Mouse (Mus musculus) heart, adult 2 months (tissue): ENCODE measurements around the gene Dph2. TPM values are rescaled to one million over a fixed set of nuclear protein-coding genes. Genes with fewer than 3 reads are reported as not detected.

Experiments used
- DNase-seq, 2 experiments: peaks; one replicate each; pipeline ENCODE4 v3.0.0; 2021
- H3K27ac ChIP-seq: fragments of 200-600 bp; 2 replicates; pipeline ENCODE4 v1.8.1; 2022
- H3K27me3 ChIP-seq: fragments of 200-500 bp; 2 replicates; pipeline ENCODE4 v1.6.1; 2012; ENCODE audit warnings: mild to moderate bottlenecking, low read length, inconsistent platforms, mixed read lengths; ENCODE audit not compliant: control insufficient read depth, insufficient read depth
- H3K36me3 ChIP-seq: fragments of 200-500 bp; 2 replicates; pipeline ENCODE4 v1.6.1; 2012; ENCODE audit warnings: low read length, inconsistent platforms; ENCODE audit not compliant: control insufficient read depth, insufficient read depth
- H3K4me1 ChIP-seq: fragments of 200-500 bp; 2 replicates; pipeline ENCODE4 v1.6.1; 2011; ENCODE audit warnings: low read length; ENCODE audit not compliant: control insufficient read depth, insufficient read depth
- H3K4me3 ChIP-seq: fragments of 200-600 bp; 2 replicates; pipeline ENCODE4 v1.8.1; 2022
- H3K79me2 ChIP-seq: fragments of 200-500 bp; replicated peaks from 2 replicates; pipeline ENCODE4 v1.6.1; 2012; ENCODE audit warnings: mild to moderate bottlenecking, inconsistent platforms, low read length, moderate library complexity, mixed read lengths; ENCODE audit not compliant: control insufficient read depth, insufficient read depth
- H3K9ac ChIP-seq: fragments of 200-500 bp; 2 replicates; pipeline ENCODE4 v1.6.1; 2012; ENCODE audit warnings: low read depth, mild to moderate bottlenecking, control low read depth, inconsistent platforms, low read length, mixed read lengths
- CTCF ChIP-seq: fragments of 200-600 bp; IDR thresholded peaks from 2 replicates; pipeline ENCODE4 v1.8.1; 2022; ENCODE audit warnings: antibody characterized with exemption, mild to moderate bottlenecking, moderate library complexity
- EP300 ChIP-seq: fragments of 200-500 bp; IDR thresholded peaks from 2 replicates; pipeline ENCODE4 v1.6.1; 2011; ENCODE audit warnings: low read depth, low read length, control low read depth; ENCODE audit not compliant: insufficient read depth
- POLR2A ChIP-seq: fragments of 200-500 bp; IDR thresholded peaks from 2 replicates; pipeline ENCODE4 v1.6.1; 2011; ENCODE audit warnings: mild to moderate bottlenecking, low read depth, low read length, control low read depth; ENCODE audit not compliant: insufficient read depth
- WGBS: fragments of 180-500 bp; shearing (Covaris S2); methylation state at CpG from one replicate; pipeline ENCODE4 v1.1.7; 2018; 5-methylcytosine and 5-hydroxymethylcytosine counted together
- intact Hi-C: fragments of 180-260 bp; cut with DNase I; formaldehyde crosslinking; loops from one replicate; pipeline ENCODE4 v1.15.1; 2025
- polyA plus RNA-seq: library from polyadenylated mRNA; depleted of rRNA; stranded (reverse); fragments of >200 nt; gene quantifications from 2 replicates; pipeline ENCODE4 v1.2.3, GENCODE M21; 2012
- total RNA-seq, 2 experiments: library from RNA; stranded (reverse); gene quantifications; 2 replicates each; pipeline ENCODE4 v1.2.3; 2021

The Dph2 gene
- total and polyA plus RNA-seq, 3 experiments: 3.0 to 7.3 (median 3.9) TPM

- intact Hi-C loops: no loop called here
- WGBS: 75% methylated on average over 9 of the region's 9 CpGs
- Histone ChIP-seq H3K27ac (no peak overlapping the region; the same call in 1 of the 2 replicates), H3K4me1 (peaks cover 6% of the 10 kb centered on the region), H3K79me2 (no peaks in the 10 kb centered on the region), H3K9ac (no peak overlapping the region), H3K27me3 (no peaks in the 10 kb centered on the region), H3K4me3 (no peak overlapping the region), H3K36me3 (no peaks in the 10 kb centered on the region)
- no peak for DNase-seq
- TF ChIP-seq POLR2A (no peak), CTCF (no peak), EP300 (no peak)
Observed at GRCm38 (mm10) chr4:117885994-117886393, 5.8 kb downstream of the Dph2 start.

- no peaks in the 10 kb centered on the region for H3K27me3 ChIP-seq
- H3K79me2 ChIP-seq: no peaks in the 10 kb centered on the region
- no peaks in the 10 kb centered on the region for H3K36me3 ChIP-seq
- H3K27ac ChIP-seq: no peak overlapping the region
- intact Hi-C loops: no loop called here
- no peak overlapping the region for H3K9ac ChIP-seq
- WGBS: 93% methylated on average over 10 of the region's 10 CpGs
- peaks cover 6% of the 10 kb centered on the region for H3K4me1 ChIP-seq
- TF ChIP-seq POLR2A (no peak), EP300 (no peak), CTCF (no peak)
- DNase-seq: no peak
- H3K4me3 ChIP-seq: no peak overlapping the region
Observed at GRCm38 (mm10) chr4:117885093-117885492, 6.7 kb downstream of the Dph2 start.

- WGBS: 92% methylated on average over 1 of the region's 1 CpGs
- Histone ChIP-seq H3K4me3 (no peak overlapping the region), H3K9ac (no peak overlapping the region)
Observed at GRCm38 (mm10) chr4:117884146-117884545, 7.7 kb downstream of the Dph2 start.

GRCm38 (mm10) chr4:117882701-117883691 is 8.8 kb downstream of the Dph2 start, which contains the start of gene B4galt2:
TSS of gene B4galt2 (minus strand) at chr4:117883487.
- no peaks in the 10 kb centered on the region for H3K36me3 ChIP-seq
- peak within 1 kb of the TSS; percentile 89 for H3K9ac ChIP-seq
- 3% methylated on average over 90 of the region's 103 CpGs for WGBS
- peaks cover 6% of the 10 kb centered on the region for H3K4me1 ChIP-seq
- TF ChIP-seq EP300: no peak
- 0 out of 2 replicates have a peak, but pooled peaks have one; percentile 22 for TF ChIP-seq POLR2A
- TF ChIP-seq CTCF: peak; percentile 55
- no peaks in the 10 kb centered on the region for H3K27me3 ChIP-seq
- intact Hi-C loops: no loop called here
- DNase-seq: peak; percentile 71 to 75
- H3K27ac ChIP-seq: peak within 1 kb of the TSS; percentile 40; the same call in 1 of the 2 replicates
- H3K4me3 ChIP-seq: peak within 1 kb of the TSS; percentile 60
- H3K79me2 ChIP-seq: no peaks in the 10 kb centered on the region

More at GRCm38 (mm10) chr4:117884146-117884545, 7.7 kb downstream of the Dph2 start:
- no peaks in the 10 kb centered on the region for H3K27me3 ChIP-seq
- no peak for DNase-seq
- TF ChIP-seq EP300: no peak
- no peak overlapping the region for H3K27ac ChIP-seq
- H3K79me2 ChIP-seq: no peaks in the 10 kb centered on the region
- H3K4me1 ChIP-seq: peaks cover 6% of the 10 kb centered on the region
- intact Hi-C loops: no loop called here
- H3K36me3 ChIP-seq: no peaks in the 10 kb centered on the region

- Histone ChIP-seq H3K9ac (no peak overlapping the region), H3K4me1 (peaks cover 2% of the 10 kb centered on the region), H3K79me2 (no peaks in the 10 kb centered on the region), H3K36me3 (no peaks in the 10 kb centered on the region), H3K27ac (no peak overlapping the region), H3K4me3 (no peak overlapping the region), H3K27me3 (no peaks in the 10 kb centered on the region)
- no peak for DNase-seq
- WGBS: 47% methylated on average over 5 of the region's 5 CpGs
- no peak for TF ChIP-seq EP300
- no peak for TF ChIP-seq CTCF
- intact Hi-C loops: no loop called here
Observed at GRCm38 (mm10) chr4:117878703-117879102, 13.1 kb downstream of the Dph2 start.

GRCm38 (mm10) chr4:117878301-117878700 is 13.5 kb downstream of the Dph2 start:
- no peaks in the 10 kb centered on the region for H3K36me3 ChIP-seq

More at GRCm38 (mm10) chr4:117878301-117878700, 13.5 kb downstream of the Dph2 start:
- H3K27me3 ChIP-seq: no peaks in the 10 kb centered on the region
- H3K79me2 ChIP-seq: no peaks in the 10 kb centered on the region
- no peaks in the 10 kb centered on the region for H3K4me1 ChIP-seq
- H3K4me3 ChIP-seq: no peak overlapping the region
- no peak for TF ChIP-seq CTCF
- TF ChIP-seq EP300: no peak
- no peak for TF ChIP-seq POLR2A
- WGBS: 72% methylated on average over 10 of the region's 10 CpGs
- DNase-seq: no peak
- no peak overlapping the region for H3K9ac ChIP-seq
- intact Hi-C loops: no loop called here
- H3K27ac ChIP-seq: no peak overlapping the region
